Mouse (Mus musculus): Measurements from ENCODE around the gene Larp4.

DNA sequence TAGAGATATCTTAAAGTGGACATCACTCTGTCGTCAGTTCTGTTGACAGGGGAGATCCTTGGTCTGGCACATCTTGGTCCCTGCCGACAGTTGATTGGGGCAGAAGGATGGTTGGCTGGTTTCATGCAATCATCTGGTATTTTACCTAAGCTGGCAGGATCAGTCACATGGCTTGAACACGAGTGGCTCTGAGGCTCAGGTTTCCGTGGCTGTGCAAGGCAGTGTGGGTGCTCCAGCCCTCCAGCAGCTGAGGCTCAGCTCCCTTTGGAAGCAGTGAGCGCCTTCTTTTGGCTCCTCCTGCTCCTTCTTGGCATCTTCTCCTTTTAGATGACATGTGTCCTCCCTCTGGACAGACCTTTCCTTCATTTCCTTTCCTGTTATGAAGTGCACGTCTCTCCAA is 75.7 kb downstream of the Larp4 start:
- no peak for TF ChIP-seq MAFK (IDR thresholded peaks at IDR 0.05; ENCODE audit: insufficient read depth, low read depth, low read length)
- no peak for TF ChIP-seq CHD2 (IDR thresholded peaks at IDR 0.05; ENCODE audit: low read depth, low read length)
- TF ChIP-seq ZC3H11A (IDR thresholded peaks at IDR 0.05; ENCODE audit: borderline replicate concordance, low read depth, low read length), result no peak

All from ES-E14 (cell line).